Mouse (Mus musculus): ENCODE results near the gene Sbk2.

Gene Sbk2

DNA sequence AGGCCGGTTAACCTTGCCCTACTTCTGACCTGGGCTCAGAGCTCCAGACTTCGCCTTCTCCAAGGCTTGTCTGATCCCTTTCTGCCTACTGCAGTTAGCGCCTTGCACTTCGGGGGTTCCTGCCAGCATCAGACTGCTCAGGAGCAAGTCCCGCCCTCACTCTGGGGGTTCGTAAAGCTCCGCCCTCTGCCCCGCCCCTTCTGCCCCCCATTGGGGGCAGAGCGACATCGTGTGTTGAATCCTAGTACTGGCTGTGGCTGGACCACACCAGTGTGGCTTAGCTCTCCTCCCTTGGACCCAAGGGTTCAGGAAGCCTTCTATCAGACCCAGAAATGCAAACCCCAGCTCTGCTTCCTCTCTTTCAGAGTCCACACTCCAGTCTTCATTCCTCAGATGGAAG is at the start of gene Sbk2:
Sbk2 (minus strand) TSS at position 135 of the 400 bp plus-strand sequence.
- CTCF ChIA-PET, result interaction anchor here (0.5 to 2.6 kb wide), 61 partner anchors 9 to 537 kb away, joined by 3 to 29 read pairs (median 4); partner anchors contain the start of genes Cox6b2 (in 1 of the 4), Fiz1 (in 1 of the 4), Gm44973 (in 1 of the 4) and Isoc2a (in 1 of the 4)
- POLR2A ChIA-PET, result interaction anchor here in 3 of 4 experiments (0.5 to 3.9 kb wide), 46 partner anchors 9 to 975 kb away, joined by 3 to 18 read pairs (median 4); partner anchors contain the start of genes Fiz1 (in 3 of the 3), Ube2s (in 3 of the 3), Zfp524 (in 3 of the 3) and Cox6b2 (in 2 of the 3)

DNA sequence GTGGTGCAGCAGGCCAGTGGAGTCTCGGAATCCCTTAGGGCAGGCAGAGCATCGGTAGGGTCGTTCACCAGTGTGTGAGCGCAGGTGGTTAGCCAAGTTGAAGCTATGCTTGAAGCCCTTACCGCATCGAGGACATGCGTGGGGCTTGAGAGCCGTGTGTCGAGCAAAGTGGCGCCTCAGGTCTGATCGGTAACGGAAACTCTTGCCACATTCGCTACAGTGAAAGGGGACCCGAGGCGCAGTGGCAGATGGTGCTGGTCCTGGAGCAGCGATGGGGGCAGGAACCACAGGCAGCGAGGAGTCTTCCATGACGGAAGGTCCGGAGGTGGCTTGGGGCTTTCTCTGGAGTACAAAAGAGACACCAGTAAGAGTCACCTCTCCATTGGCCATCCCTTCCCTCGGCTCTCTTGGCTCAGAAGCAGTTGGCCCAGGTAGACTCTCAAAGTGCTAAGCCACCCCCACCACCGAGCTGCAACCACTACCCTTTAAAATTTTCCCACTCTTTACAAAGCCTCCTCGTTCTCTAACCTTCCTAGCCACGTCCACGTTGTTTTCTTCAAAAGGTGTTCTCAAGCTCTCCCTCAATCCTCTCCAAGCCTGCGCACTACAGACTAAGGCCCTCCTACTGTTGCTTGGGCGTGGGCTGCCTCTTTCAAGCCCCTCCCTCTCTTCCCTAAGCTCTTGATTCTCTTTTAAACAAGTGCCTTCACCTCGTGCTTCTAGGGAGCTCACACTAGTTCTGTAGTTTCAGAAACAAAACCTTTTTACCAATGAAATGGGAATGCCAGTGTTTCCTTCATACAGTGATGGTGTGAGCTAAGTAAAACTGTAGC is 48.7 kb upstream of the Sbk2 start:
- ChIA-PET POLR2A (interaction anchor here in 3 of 4 experiments (0.5 to 16.6 kb wide), 83 partner anchors 8 to 1779 kb away, joined by 3 to 280 read pairs (median 7); partner anchors contain the start of genes Sbk2 (in 3 of the 3), U2af2 (in 3 of the 3), Ube2s (in 3 of the 3) and 4632433K11Rik (in 2 of the 3)), CTCF (interaction anchor here in 3 of 4 experiments (0.5 to 3.7 kb wide), 9 partner anchors 13 to 389 kb away, joined by 3 to 24 read pairs (median 3); partner anchors contain the start of gene Sbk2 (in 1 of the 3))

DNA sequence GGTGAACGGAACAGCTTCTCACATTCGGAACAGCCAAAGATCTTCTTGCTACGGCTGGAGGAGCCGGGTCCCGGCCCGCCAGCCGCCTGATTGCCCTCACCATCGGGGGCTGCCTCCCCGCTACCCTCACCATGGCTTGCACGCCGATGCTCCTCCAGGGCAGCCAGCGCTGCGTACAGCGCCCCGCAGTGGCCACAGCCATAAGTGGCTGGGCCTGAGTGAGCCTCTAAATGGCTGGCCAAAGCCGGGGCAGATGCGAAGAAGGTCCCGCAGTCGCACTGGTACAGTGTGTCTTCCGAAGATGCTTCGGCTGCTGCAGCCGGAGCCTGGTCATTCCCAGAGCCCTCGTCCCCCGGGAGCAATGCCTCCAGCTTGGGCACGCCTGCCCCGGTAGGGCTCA is 44.0 kb upstream of the Sbk2 start:
- CTCF ChIA-PET, result interaction anchor here in 3 of 4 experiments (0.6 to 3.8 kb wide), 12 partner anchors 8 to 484 kb away, joined by 3 to 22 read pairs (median 4); partner anchors contain the start of genes Sbk2 (in 1 of the 3), Tnni3 (in 1 of the 3) and Zfp580 (in 1 of the 3)
- POLR2A ChIA-PET, result interaction anchor here (0.7 to 16.6 kb wide), 18 partner anchors 10 to 255 kb away, joined by 3 to 280 read pairs (median 6); partner anchors contain the start of genes Rpl28 (in 2 of the 4), U2af2 (in 2 of the 4), Zfp579 (in 2 of the 4) and 4632433K11Rik (in 1 of the 4)

DNA sequence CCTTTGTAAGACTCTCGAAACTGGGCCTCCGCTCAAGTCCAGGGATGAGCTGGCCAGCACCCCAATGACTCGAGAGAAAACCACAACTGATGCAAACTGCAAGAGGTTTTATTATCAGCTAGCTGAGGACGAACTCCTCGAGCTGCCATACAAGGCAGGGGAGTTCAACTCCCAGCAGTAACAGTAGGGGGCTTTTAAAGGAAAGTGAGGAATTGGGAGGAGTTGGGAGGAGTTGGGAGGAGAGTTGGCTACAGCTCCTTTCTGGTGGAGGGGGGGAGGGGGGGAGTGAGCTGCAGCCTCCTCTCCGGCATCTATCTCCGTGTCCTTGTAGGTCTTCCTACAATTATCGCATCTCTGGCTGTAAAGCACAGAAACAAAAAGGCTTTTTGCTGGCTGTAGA is 38.7 kb upstream of the Sbk2 start:
- CTCF ChIA-PET, result interaction anchor here in 2 of 4 experiments (0.6 to 1.1 kb wide), 2 partner anchors 27 to 39 kb away, joined by 3 read pairs; partner anchors contain the start of gene Sbk2 (in 1 of the 2)
- POLR2A ChIA-PET, result interaction anchor here in 2 of 4 experiments (0.6 to 5.2 kb wide), 9 partner anchors 11 to 525 kb away, joined by 3 to 83 read pairs (median 4); partner anchors contain the start of genes Ccdc106 (in 2 of the 2), Fiz1 (in 2 of the 2), Gm44973 (in 2 of the 2) and Zfp524 (in 2 of the 2)

DNA sequence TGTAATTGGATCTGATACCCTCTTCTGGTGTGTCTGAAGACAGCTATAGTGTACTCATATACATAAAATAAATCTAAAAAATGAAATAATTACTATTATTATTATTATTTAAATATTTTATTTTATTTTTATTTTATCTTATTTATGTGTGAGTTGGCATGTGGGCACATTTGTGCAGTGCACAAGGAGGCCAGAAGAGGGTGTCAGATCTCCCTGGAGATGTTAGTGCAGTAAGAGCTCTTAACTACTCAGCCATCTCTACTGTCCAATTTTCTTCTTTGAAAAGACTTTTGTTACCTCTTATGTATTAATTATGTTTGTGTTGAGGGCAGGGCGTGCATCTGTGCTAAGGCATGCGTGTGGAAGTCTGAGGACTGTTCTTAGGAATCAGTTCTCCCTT is 35.7 kb upstream of the Sbk2 start:
- ChIA-PET POLR2A (interaction anchor here in 3 of 4 experiments (0.9 to 6.5 kb wide), 16 partner anchors 9 to 207 kb away, joined by 3 to 85 read pairs (median 6); partner anchors contain the start of genes Zfp524 (in 3 of the 3), Fiz1 (in 2 of the 3), Gm44973 (in 2 of the 3) and U2af2 (in 2 of the 3)), CTCF (interaction anchor here (0.5 to 3.9 kb wide), 19 partner anchors 9 to 61 kb away, joined by 3 to 22 read pairs (median 4); partner anchors contain the start of genes Sbk2 (in 1 of the 4), Zfp524 (in 1 of the 4), Zfp580 (in 1 of the 4) and Zfp784 (in 1 of the 4))

DNA sequence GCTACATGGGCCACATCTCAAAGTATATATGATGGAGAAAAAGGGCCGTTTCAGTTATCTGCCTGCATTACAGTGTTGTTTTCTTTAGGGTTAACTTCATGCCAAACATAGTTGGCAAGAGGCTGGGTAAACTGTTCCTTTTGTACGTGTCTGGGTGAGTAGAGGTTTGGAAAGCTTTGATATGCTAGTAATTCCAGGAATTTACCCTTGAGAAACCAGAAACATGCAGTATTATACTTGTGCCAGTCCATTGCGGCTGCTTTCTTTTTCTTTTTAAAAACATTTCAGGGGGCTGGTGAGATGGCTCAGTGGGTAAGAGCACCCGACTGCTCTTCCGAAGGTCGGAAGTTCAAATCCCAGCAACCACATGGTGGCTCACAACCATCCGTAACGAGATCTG is 32.7 kb upstream of the Sbk2 start:
- ChIA-PET POLR2A (interaction anchor here in 3 of 4 experiments (0.6 to 6.5 kb wide), 19 partner anchors 7 to 204 kb away, joined by 3 to 85 read pairs (median 3); partner anchors contain the start of genes Fiz1 (in 3 of the 3), Gm44973 (in 3 of the 3), Zfp524 (in 3 of the 3) and Rpl28 (in 1 of the 3)), CTCF (interaction anchor here (0.7 to 3.9 kb wide), 8 partner anchors 9 to 63 kb away, joined by 3 to 22 read pairs (median 3); partner anchors contain the start of gene Sbk2 (in 2 of the 4))

DNA sequence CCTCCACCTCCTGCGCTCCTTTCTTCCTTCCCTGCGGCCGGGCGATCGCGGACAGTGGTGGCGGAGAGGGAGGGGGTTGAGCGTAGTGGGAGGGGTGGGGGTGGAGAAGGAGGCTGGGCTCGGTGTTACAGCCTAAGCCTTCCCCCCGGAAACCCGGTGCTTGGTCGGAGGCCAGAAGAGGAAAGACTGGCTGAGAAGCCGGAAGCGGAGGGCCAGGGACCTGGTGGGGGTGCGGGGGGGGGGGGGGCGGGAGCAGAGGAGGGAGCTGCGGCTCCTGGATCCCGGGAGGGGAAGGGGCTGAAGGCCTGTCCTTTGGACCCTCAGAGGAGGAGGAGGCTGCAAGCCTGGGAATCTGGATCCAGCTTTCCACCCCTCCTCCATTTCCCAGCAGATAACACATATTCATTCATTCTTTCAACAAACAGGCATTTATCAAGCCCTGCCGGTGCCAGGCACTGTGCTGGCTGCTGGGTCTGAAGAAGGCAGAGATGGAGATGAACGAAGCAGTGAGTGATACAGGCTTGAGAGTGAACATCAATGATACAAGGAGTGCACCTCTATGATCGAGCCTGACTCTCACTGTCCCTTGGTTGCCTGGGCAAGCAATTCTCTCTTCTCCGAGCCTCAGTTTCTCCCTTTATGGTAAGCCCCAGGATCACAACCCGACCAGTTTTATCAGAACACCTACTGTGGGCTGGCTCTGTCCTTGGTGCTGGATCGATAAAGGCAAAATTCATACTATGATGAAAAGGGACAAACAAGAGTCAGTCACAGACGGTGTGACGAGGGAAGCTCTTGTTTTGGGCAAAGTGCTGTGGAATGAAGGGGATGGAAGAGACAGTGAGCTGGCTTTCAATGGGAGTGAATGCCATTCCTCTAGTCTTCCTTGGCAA is 32.0 kb upstream of the Sbk2 start, which contains the start of gene Zfp579:
Zfp579 (minus strand) TSS at position 156 of the 893 bp plus-strand sequence.
- CTCF ChIA-PET, result interaction anchor here (0.6 to 1.2 kb wide), 9 partner anchors 8 to 113 kb away, joined by 3 to 10 read pairs (median 3); partner anchors contain the start of gene Sbk2 (in 2 of the 4)
- POLR2A ChIA-PET, result interaction anchor here in 3 of 4 experiments (0.6 to 6.5 kb wide), 29 partner anchors 8 to 1352 kb away, joined by 3 to 85 read pairs (median 4); partner anchors contain the start of genes Fiz1 (in 3 of the 3), Gm44973 (in 3 of the 3), Zfp524 (in 3 of the 3) and Cnot3 (in 1 of the 3)

DNA sequence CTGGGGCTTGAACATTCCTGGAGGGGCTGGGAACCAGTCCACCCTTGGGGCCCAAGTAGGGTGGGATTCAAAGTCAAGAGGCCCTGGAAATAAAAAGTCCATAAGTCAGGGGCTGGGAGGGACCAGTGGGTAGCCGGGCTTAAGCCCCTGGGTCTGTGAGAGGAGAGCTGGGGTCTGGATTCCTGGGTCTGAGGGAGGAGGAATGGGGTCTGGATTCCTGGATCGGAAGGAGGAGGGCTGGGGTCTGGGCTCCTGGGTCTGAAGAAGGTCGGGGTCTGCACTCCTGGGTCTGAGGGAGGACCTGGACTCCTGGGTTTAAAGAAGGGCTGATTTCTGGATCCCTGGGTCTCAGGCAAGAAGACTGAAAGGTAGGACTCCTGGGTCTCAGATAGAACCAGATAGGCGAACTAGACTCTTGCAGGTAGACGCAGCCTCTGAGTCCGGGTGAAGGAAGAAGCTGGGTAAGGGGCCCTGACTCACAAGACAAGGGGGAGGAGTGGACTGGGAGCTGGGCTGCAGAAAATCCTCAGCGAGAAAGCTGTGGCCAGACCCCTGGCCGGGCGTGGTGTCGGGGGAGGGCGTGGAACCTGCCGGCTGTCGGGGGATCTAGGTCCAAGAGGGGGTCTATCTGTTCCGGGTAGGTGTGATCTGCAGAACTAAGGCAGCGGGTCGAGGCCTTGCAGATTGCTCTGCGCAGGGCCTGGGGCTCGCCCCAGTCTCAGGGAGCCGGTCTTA is 31.2 kb upstream of the Sbk2 start:
- POLR2A ChIA-PET, result interaction anchor here in 3 of 4 experiments (0.6 to 6.5 kb wide), 15 partner anchors 9 to 203 kb away, joined by 3 to 85 read pairs (median 5); partner anchors contain the start of genes Fiz1 (in 3 of the 3), Gm44973 (in 3 of the 3), Zfp524 (in 3 of the 3) and Rpl28 (in 1 of the 3)
- CTCF ChIA-PET, result interaction anchor here in 2 of 4 experiments (0.5 to 0.9 kb wide), 4 partner anchors 14 to 113 kb away, joined by 3 to 5 read pairs (median 3); partner anchors contain the start of gene Sbk2 (in 1 of the 2)

DNA sequence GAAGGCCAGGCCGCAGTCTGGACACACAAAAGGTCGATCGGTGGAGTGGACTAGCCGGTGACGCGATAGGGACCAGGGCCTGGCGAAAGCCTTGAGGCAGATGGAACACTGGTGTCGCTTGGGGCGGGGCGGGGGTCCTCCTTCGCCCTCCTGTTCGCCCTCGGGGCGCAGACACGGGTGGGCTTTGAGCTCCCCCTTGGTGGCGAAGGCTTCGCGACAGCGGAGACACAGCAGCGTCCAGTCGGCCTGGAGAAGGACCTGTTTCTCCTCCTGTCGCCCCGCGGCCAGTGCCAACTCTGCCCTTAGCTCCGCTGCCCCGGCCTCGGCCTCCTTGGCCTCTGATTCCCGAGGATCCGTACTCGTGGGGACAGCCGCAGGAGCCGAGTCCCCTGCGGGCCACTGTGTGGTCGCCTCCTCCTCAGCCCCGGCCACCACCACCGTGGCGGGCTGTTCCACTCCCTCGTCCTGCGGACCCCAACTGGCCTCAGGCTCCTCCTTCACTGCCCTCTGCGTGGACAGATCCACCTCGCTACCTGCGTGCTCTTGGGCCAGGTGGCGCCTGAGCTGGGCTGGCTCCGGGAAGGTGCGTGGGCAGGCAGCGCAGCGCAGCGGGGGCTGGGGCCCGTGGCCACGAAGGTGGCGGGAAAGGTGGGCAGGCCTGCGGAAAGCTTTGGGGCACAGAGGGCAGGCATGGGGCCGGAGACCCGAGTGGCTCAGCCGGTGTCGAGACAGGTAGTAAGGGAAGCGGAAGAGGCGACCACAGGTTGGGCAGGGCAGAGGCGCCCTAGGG is 30.0 kb upstream of the Sbk2 start:
- ChIA-PET CTCF (interaction anchor here in 1 of 4 experiments (0.5 kb wide), 1 partner anchor 59 kb away, joined by 5 read pairs; no protein-coding TSS in a partner anchor), POLR2A (interaction anchor here in 3 of 4 experiments (0.7 to 1.9 kb wide), 8 partner anchors 11 to 242 kb away, joined by 3 to 5 read pairs (median 4); partner anchors contain the start of genes Fiz1 (in 2 of the 3), Cox6b2 (in 1 of the 3) and Zfp524 (in 1 of the 3))

DNA sequence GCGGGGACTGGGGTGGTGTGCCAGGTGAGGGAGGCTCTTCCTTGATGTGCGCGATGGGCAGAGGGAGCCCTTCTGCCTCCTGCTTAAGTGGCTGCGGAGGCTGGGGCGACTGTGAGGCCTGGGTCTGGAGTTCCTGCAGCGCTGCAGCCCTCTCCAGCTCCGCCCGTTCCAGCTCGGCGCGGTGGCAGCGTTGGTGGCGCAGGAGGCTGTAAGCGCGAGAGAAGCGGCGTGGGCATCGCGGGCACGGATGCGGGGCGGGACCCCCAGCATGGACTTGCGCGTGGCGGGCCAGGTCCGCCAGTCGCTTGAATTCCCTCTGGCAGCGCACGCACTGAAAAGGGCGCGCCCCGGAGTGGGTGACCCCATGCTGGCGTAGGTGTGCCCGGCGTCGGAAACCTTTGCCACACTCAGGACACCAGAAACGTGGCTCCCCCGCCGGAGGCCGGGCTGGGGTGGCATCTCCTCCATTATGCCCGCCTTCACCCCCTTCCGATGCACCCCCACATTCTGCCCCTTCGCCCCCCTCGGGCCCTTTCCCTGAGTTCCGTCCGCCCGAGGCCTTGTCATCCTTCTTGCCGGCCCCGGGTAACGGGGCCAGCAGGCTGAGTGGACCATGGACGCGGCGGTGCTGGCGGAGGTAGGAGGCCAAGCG is 29.3 kb upstream of the Sbk2 start:
- POLR2A ChIA-PET, result interaction anchor here in 3 of 4 experiments (0.9 to 1.7 kb wide), 6 partner anchors 20 to 241 kb away, joined by 3 to 4 read pairs (median 4); partner anchors contain the start of genes Fiz1 (in 2 of the 3), Cox6b2 (in 1 of the 3) and Zfp524 (in 1 of the 3)
- CTCF ChIA-PET, result interaction anchor here in 1 of 4 experiments (1.5 kb wide), 1 partner anchor 53 kb away, joined by 4 read pairs; no protein-coding TSS in a partner anchor

DNA sequence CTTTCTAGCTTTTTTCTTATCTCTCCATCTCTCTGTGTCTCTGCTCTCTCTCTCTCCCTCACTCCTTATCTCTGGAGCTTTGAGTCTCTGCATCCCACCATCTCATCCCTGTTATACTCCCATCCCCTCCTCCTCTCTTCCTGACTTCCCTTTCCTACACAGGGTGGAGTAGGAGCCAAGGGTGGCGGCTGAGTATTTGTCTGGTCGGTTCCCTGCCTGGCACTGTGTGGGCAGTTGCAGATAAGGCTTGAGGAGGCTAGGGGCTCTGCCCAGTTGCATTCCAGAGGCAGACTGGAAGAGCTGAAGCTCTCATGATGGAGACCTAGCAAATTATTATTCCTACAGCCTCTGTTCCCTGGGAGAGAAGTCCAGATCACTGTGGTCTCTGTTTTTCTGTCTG is 24.0 kb upstream of the Sbk2 start:
- ChIA-PET POLR2A (no interaction called here), CTCF (interaction anchor here in 3 of 4 experiments (0.6 to 0.9 kb wide), 3 partner anchors 8 to 24 kb away, joined by 3 read pairs; partner anchors contain the start of gene Sbk2 (in 2 of the 3))

DNA sequence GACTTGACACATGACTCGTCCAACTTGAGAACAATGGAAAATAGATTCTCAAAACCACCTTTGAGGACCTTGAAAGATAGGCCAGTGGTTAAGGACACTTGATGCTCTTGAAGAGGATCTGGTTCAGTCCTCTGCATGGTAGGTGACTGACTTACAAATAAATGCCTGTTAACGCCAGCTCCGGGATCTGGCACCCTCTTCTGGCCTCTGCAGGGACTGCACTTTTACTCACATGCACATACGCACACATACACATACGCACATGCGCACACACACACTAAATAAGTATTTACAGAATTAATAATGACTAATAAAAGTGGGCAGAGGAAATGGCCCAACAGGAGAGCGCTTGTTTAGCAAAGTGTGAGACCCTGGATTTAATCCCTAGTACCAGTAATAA is 12.6 kb upstream of the Sbk2 start:
- CTCF ChIA-PET, result interaction anchor here in 3 of 4 experiments (0.9 to 3.1 kb wide), 11 partner anchors 12 to 84 kb away, joined by 3 to 13 read pairs (median 3); partner anchors contain the start of genes Sbk2 (in 2 of the 3), Fiz1 (in 1 of the 3) and Gm44973 (in 1 of the 3)

DNA sequence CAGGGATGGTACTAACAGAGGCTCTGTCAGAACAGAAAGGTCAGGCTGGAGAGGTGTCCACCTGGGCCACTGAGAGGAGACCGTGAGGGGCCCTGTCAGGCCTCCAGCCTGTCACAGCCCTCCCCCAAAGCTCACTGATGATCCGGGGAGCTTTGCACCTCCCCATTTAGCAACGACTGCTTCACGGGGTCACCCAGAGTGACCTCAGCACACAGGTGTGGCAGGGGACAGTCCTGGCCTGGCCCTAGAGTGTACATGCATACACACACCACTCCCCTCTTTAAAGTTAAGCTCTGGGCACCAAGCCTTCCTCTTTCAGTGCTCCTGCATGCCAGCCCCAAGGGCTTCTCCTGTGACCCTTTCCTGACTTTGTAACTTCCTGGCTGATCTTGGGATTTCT is 11.2 kb upstream of the Sbk2 start:
- ChIA-PET POLR2A (interaction anchor here in 1 of 4 experiments (1.5 to 1.8 kb wide), 2 partner anchors 39 to 98 kb away, joined by 3 to 8 read pairs; partner anchors contain the start of genes Fiz1, Isoc2a and Zfp524), CTCF (interaction anchor here in 2 of 4 experiments (0.8 to 3.1 kb wide), 2 partner anchors 35 kb away, joined by 3 to 13 read pairs; no protein-coding TSS in a partner anchor)

More for the DNA sequence above, 12.6 kb upstream of the Sbk2 start:
- POLR2A ChIA-PET, result interaction anchor here in 2 of 4 experiments (0.9 to 1.8 kb wide), 6 partner anchors 12 to 164 kb away, joined by 3 to 8 read pairs (median 3); partner anchors contain the start of genes Fiz1 (in 1 of the 2), Isoc2a (in 1 of the 2), Sbk2 (in 1 of the 2) and Ube2s (in 1 of the 2)
